Mouse (Mus musculus) NIH3T3 (cell line): Measurements from ENCODE around the gene Mrpl38.

Experiments used
- DNase-seq: peaks from one replicate; pipeline ENCODE4 v3.0.0-alpha.2; 2012; ENCODE audit warnings: low read depth

Mrpl38 gene

DNA sequence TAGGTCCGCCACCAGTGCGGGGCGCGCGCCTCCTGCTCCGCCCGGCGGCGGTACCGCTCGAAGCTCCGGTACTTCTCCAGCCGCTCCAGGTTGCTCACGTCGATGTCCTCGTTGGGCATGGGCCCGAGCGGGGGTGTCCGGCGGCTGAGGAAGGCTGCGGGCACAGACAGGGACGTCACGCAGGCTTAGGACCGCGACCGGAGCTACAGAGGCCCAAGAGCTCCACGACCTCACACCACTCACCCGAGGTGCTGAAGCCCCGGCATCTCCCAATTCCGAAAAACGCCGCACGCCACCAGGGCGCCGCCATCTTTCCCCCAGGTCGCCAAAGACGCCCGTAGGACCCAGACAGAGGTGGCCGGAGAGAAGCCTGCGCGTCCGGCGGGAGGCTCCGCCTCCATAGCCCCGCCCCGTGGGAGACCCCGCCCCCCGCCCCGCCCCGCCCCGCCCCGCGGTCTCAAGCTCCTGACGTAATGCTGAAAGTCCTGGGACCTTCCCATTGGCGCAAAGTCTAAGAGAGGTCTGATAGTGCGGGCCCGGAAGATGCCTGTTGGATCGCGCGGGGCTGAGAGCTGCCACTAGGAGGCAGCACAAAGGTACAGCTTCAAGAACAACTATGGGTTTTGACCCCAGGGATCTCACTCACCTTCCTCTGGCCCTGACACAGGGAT, at the start of gene Mrpl38:
Gene Mrpl38, minus strand, starts transcription at position 401 of the 671 bp plus-strand sequence.
- DNase-seq, result peak; percentile 97

DNA sequence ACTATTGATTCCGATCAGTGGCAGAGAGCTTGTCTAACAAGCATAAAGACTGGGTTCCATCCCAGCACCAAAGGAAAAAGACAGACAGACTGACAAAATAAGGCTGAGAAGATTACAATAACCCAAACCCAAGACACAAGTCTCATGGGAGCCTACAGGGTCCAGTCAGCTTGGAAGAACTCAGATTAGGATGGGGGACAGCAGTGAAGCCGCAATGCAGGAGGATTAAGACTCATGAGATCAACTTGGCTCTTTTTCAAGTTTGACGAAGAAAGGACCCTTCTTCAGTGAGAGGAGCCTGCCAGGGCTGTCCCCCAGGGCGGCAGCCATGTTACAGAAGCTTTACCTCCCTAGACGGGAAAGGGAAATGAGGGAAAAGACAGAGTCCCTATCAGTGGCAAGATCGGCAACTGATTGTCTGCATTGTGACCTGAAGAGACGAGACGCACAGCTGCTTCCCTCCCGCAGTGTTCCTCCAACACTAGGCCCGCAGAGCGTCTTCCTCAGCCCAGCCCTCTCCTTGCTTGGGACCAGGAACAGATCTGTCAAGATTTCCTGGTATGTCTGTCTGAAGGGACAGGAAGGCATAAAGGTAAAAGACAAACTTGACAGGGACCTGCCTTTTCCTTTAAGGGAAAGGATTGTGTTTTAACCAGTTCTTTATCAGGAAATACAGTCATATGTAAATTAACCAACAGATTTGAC, 48.7 kb upstream of the Mrpl38 start:
- no peak for DNase-seq

DNA sequence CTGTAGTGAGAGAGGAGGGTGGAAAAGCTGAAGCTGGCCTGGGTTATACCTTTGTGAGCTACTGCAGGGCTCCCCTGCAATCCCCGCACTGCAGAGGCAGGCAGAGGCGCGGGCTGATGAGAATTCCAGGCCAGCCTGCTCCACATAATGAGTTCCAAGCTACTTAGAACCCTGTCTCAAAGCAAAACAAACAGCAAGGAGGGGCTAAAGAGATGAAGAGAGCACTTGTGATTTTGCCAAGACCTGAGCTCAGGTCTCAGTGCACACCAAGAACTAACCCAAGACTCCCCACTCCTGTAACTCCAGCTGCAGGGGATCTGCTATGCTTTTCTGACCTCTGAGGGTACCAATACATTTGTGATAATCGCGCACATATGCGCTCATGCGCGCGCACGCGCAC, 47.7 kb upstream of the Mrpl38 start:
- no peak for DNase-seq

DNA sequence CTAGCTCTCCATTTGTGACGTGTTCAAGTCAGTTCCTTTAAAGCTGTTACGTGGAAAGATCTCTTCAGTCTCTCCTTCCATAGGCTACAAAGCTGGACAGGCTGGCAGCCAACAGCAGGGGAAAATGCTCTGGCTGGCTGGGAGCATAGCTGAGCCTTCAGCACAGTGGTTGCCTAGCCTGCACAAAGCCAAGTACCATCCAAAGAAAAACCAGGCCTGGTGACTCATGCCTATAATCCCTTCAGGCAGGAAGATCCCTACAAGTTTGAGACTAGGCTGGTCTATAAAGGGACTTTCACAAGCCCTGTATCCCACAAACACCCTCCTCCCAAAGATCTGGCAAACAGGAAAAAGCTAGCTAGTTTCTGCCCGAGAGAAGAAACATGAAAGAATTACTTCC, 47.2 kb upstream of the Mrpl38 start:
- DNase-seq, result peak; percentile 82

DNA sequence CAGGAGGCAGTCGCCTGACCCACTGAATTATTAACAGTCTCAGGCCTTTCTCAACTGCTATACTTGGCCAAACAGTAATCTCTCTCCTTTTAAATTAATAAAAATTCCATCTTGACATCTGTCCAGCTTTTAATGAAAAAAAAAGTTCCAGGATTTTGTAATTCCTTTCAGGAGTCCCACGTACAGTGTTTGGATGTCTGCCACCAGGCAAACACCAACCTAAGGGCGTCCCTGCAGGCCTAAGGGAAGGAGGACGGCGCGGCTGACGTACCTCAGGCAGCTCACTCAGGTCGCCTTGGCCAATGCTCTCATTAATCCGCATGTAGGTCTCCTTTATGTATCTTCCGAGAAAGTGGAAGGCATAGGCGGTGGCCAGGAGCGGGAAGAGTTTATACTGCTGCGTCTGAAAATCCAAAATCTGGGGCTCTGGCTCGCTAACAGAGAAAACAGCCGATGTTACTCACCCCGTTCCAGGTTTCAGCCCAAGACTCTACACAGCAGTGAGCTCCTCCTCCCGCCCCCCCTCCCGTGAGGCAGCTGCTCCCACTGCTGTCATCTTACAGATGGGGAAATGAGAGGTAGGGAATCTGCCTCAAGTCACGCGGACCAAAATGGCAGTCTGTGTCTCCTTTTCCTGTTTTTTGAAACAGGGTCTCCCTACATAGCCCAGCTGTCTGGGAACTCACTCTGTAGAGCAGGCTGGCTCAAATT, 39.9 kb upstream of the Mrpl38 start:
- DNase-seq, result no peak

DNA sequence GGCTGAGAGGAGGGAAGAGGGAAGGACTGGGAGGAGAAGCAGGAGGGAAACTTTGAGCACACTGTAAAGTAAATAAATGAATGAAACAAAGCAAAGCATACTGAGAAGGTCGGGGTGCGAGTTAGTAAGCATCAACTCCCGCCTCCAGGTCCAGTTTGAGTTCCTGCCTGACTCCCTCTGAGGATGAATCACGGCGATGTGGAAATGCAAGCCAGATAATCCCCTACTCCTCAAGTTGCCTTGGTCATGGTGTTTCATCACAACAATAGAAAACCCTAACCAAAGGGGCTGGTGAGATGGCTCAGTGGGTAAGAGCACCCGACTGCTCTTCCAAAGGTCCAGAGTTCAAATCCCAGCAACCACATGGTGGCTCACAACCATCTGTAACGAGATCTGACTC, 37.3 kb upstream of the Mrpl38 start:
- DNase-seq, result peak; percentile 83

DNA sequence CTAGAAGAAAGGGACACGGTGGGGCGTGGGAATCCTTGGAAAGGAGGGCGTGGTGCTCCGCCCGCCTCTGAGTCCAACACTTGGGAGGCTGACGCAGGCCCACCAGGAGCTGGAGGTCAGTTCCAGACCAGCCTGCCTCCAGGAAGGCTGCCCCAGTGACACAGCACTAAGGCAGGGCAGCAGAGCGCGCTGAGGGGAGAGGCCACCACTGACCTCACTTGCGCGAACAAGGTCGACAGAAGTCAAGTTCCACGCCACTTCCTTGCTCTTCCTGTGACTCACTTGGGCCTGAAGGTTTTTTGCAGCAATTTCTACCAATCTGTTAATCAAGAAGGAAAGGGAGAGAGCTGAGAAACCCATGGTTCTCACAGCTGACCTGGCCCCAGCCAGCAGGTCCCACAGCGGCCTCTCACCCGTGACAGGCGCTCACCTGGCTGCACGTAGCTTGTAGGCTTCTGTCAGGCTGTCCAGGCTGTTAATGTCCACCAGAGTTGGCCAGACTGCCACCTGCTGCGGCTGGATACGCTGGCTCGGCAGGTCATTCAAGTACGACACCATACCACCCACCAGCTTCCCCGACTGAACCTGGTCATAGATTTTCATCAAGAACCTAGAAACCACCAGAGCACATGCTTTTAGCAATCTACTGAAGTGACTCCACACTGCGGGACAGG, 36.2 kb upstream of the Mrpl38 start:
- no peak for DNase-seq

DNA sequence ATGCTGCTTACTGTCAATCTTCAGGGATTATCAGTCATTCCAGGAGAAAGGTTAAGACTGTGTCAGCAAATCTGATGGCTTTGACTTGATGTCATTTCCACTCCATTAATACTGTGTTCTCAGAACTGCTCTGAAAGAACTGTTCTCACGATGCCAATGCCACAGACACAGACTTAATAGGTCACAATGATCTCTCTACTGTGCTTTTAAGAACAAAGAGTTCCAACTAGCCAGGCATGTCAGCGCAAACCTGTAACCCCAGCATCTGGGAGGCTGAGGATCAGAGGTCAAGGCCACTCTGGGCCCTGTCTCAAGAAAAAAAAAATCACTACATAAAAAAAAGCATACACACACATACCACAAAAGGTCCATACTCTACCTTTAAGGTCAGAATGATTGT, 33.3 kb upstream of the Mrpl38 start:
- no peak for DNase-seq

DNA sequence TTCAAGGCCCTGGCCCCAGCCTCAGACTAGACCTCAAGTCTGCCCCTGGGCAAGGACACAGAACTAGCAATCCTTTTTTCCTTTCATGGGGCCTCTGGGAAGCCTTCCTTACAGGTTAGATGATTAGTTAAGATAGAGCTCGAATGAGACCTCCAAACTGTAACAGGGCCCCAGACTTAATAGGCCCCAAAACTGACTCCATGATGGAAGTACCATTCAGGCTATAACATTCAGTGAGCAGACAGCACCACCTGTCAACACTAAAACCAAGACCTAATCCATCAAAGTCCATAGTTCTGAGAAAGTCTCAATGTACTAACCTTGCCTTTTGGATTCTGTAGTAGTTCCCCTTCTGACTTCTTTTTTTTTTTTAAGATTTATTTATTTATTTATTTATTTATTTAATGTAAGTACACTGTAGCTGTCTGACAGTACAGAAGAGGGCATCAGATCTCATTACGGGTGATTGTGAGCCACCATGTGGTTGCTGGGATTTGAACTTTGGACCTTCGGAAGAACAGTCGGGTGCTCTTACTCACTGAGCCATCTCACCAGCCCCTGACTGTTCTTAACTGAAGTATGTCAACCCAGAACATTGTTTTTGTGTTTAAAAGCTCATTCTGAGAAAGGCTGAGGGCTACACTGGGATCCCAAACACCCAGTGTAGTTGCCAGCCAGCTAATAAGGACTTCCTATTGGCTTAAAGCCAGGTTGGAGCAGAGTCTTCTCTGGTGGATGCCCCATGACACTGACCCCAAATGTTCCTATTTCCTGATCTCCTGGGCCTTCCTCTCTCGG, 31.5 kb upstream of the Mrpl38 start:
- no peak for DNase-seq

DNA sequence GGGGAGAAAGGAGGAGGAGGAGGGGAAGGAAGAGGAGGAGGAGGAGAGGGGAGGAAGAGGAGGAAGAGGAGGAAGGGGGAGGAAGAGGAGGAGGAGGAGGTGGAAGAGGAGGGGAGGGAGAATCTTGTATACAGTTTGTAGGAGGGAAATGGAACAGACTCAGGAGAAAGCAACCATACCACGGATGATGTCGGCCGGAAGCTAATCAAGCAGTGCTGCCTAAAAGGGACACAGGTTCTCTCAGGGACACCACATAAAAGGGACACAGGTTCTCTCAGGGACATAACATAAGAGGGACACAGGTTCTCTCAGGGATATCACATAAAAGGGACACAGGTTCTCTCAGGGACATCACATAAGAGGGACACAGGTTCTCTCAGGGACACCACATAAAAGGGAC, 30.5 kb upstream of the Mrpl38 start:
- no peak for DNase-seq

DNA sequence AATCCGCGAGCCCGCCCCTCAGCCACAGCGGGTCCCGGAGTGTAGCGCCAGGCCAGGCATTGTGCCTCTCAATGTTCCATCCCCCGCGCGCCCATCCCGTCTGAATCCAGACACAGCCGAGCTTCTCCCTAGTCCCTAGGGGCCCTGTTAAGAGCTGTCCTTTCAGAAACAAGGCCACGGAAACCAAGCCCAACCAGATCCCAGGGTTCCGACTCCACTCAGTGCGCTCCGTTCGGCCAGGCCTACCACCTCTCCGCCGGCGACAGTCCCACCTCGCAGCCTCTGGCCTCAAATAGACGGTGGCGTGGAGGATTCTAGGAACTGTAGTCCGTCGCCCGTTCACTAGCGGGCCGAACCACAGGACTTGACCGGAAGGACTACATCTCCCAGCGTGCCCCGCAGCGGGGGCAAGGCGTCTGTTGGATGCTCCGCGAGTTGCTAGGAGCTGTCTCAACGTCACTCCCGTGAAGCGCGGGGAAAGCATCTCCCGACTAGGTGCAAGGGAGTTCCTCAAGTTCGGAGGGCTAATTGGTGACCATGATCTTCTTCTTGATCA, 29.3 kb upstream of the Mrpl38 start, which contains the start of gene Fbf1:
Gene Fbf1, minus strand, starts transcription at position 283 of the 556 bp plus-strand sequence.
- DNase-seq, result peak; percentile 96

DNA sequence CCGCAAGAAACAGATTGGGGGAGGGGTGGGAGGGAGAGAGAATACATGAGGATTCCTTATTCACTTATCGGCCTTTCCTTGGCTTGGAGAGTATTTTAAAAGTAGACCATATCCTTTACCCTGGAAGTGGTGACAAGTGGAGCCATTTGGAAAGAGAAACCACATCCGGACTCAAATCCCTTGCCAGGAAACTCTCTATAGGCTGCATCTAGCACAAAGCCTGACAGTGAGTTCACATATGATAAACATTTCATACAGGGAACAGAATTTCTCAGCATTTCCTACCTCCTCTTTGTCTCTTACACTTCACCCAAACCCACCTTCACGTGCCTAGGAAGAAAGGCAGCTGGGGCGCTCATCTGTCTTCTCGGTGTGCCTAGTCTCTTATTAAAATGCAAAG, 28.6 kb upstream of the Mrpl38 start:
- peak; percentile 82 for DNase-seq

DNA sequence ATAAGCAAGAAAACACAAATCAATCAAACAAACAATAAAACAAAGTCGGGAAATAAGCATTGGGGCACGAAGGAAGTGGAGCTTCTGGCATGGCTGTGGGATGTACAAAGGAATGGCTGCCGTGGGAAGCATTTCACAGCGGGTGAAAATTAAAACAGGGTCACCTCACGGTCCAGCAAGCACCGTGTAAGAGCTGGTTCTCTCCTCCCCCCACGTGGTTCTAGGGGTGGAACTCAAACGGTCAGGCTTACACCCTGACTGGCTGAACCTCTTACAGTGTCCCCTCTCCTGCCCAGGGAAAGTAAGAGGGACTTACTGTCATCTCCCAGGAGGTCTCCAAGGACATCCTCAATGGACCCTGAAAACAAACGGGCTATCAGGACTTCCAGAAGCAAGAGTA, 24.3 kb upstream of the Mrpl38 start:
- DNase-seq, result no peak

DNA sequence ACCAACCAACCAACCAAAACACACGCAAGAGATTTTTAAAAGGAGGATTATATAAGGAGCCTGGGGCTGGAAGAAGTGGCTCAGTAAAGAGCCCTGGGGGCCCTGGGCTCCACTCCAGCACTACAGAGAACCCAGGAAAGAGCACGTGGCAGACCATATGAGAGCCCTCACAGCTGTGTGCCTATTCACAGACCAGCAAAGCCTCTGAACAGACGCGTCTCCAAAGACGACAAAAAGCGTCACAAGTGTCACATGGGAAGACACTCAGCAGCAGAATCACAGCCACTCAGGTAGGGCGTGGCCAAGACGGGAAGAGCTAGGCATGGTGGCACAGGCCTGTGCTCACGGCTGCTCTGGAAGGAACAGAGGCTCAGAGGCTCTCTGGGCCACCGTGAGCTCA, 23.5 kb upstream of the Mrpl38 start:
- no peak for DNase-seq

DNA sequence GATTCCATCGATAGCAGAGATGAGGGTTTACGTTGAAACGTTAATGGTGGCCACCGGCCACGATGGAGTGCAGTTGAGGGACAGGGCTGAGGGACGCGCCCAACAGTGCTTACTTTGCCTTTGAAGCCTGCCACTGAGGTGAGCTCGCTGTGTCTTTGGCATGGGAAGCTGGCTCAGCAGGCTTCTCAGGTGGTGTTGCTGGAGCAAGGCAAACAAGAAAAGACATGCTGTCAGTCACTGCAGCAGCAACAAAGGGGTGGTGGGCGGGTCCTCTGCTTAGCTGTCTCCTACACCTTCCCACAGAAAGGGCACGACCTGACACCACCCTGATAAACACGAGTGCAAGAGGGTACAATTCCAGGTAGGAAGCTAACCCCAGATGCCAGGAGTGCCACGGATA, 22.6 kb upstream of the Mrpl38 start:
- no peak for DNase-seq

DNA sequence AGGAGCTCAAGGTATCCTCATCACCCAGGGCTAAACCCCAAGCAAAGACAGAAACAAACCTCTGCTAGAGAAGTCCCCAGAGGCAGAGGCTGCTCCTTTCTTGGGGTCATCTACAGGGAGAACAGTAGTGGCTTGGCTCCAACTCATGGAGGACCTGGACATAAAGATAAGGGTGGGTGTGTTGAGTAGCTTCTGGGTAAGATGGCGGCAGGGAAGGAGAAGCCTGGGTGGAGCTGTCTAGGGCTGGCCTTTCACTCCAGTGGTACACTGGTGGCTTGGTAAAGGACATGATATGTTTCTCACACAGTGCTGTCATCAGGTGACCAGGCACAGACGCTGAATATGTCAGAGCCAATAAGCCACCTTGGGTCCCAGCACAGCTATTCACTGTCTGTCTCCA, 12.3 kb upstream of the Mrpl38 start:
- no peak for DNase-seq

DNA sequence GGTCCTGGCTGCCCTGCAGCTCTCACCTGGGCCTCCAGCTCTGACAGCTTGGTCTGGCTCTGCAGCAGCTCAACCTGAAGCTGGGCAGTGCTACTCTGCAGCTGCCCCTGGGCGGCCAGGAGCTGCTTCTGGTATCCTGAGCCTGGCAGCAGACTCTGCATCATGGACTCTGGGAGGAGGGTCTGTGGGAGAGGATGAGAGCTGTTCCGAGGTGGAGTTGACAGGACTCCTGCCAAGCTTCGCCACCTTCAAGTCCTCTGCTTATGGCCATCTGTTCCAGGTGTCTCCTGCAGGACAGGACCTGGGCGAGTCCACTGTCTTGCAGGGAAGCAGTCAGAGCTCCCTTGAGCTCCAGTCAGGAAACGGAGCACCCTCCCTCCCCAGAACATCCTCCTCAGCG, 10.7 kb upstream of the Mrpl38 start:
- DNase-seq, result no peak

DNA sequence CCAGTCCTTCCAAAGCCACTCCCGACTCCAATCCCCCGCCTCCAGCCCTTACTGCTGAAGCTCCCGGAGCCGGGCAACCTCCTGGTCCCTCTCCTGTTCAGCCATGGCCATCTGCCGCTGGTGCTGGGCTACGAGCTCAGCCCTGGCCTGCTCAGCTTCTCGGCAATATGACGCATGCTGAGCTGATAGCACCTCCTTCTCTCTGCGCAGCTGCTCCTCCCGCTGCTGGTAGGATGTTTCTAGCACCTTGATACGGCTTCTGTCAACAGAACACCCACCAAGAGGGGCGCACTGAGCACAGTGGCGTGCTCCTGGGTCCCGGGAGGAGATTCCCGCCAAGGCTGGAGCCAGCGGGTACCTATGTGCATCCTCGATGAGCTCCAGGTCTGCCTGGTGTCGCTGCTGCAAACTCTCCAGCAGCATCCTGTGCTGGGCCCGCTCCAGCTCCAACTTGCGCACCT, 10.1 kb upstream of the Mrpl38 start:
- no peak for DNase-seq

DNA sequence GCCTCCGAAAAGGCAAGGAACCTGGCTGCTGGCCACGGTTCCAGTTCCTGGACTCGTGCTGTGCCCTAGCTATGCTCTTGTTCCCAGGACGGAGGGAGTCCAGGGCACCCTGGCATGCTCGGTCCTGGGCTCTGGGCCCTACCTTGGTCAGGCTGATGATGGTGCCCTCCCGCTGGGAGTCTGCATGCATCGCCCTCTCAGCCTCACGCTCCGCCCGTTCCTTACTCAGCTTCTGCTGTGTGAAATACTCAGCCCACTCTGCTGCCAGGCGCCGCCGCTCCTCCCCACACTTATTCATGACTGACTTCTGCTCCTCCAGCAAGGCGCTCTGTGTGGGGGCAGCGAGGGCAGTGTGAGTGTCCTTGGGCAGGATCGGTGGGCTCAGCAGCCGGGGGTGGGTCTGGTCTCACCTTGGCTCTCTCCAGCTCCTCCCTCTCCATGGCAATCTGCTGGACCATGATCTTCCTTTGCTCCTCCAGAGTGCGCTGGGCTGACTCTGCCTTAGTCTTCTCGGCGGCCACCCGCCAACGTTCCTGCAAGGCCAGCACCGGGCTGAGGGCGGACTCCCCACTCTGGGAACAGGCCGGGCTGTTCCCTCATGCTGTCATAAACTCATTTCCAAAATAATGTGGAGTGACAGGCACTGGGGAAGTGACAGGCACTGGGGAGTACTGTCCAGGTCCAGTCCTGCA, 7.8 kb upstream of the Mrpl38 start:
- DNase-seq, result no peak

DNA sequence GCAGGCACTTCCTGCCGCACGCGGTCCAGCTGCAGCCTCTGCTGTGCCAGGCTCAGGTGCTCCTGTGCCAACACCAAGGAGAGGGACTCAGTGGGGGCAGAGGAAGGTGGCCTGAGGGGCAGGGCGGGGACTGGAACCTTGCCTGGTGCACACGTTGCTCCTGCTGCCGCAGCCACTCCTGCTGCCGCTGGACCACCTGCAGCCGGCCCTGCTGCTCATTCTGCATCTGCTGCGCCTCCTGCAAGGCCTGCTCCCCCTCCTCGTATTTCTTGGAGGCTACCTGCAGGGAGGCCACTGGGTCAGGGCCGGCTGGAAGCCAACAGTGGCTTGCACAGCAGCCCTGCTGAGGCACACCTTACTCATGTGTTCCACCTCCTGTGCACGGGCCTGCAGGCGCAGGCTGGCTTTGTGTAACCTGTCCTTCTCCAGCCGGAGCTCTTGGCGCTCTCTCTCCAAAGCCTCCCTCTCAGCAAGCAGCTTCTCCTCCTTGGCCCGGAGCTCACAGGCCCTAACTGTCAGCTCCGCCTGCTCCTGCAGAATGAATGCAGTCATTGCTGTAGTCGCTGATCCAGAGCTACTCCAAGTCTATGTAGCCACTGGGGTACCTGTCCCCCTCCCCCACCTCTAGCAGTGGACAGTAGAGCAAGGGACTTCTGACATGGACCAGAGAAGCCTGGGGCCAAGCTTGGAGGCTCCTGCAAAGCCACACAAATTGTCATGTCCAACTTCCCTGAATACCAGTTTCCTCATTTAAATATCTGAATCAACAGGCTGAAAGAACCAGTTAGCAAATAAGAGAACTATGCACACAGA, 7.0 kb upstream of the Mrpl38 start:
- DNase-seq, result no peak
